ENCODE assay signal across 12 mouse cellular contexts in the genomic region with DNA sequence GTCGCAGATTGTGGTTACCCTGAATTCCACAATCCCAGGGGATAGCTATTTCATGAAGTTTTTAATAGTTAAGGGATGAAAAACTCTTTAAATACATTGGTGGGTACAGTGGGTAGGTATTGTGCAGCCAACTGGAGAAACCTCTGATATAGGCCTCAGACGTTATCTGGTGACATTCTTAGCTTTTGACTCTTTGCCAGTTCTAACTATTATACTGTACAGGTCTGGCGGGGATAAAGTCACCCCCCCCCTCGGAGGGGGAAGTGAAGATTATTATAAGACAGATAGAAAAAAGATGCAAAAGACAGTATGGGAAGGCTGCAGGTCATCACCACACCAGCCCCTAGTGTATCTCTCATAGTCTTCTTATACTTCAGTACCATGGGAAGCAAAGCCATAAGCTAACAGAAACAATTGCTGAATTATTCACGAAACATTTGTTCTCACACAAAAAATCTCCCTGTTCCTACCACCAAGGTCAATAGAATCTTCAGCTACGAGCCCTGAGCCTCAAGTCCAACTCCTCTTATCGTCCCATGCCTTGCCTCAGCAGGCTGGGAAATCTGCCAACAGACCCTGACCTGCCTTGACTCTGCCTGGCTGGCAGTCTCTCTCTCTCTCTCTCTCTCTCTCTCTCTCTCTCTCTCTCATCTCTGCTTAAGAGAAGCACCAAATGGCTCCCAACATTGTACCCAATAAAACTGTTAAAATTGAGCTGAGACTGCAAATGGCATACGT. TPM values are rescaled to one million over a fixed set of nuclear protein-coding genes. Genes with fewer than 3 reads are reported as not detected.
A peak's percentile ranks its signal among the peaks of the same experiment; 100 is the strongest.
DNase-seq lines count a peak whose midpoint lies in the region; ATAC-seq and TF ChIP-seq lines count a peak whose summit lies in the region.
"Had no signal": no experiment of that assay in that cellular context is flagged by ENCODE, and none has a peak within 500 bp of the region (broad histone marks: within the 10 kb centered on the region; RNA-seq: fewer than 3 reads in every experiment).

No protein-coding gene starts in this region.

- no peak overlapping the region for H3K4me2 ChIP-seq in forebrain, embryonic 11.5 days (ENCODE audit: low read depth, low read length, severe bottlenecking)
- no peak overlapping the region for H3K4me2 ChIP-seq in forebrain, embryonic 16.5 days (ENCODE audit: low read length)
- H3K4me2 ChIP-seq in forebrain, embryonic 12.5 days = no peak overlapping the region
- H3K4me2 ChIP-seq in kidney, embryonic 15.5 days = no peak overlapping the region
- no peak overlapping the region for H3K4me2 ChIP-seq in midbrain, embryonic 16.5 days (ENCODE audit: low read length)

- no peak for ATAC-seq in forebrain, embryonic 11.5 days (replicated peaks; ENCODE audit: low FRiP score)
- no peak for ATAC-seq in forebrain, embryonic 16.5 days
- no peak for ATAC-seq in G1E (ENCODE audit: extremely low read depth, insufficient number of reproducible peaks, low FRiP score, poor library complexity, severe bottlenecking)
- ATAC-seq in forebrain, embryonic 12.5 days (ENCODE audit: low FRiP score) = no peak
- 0 out of 2 replicates have a peak, but pooled peaks have one; percentile 52 for ATAC-seq in kidney, embryonic 15.5 days (replicated peaks; ENCODE audit: low FRiP score)
- ATAC-seq in midbrain, embryonic 16.5 days = no peak

- H3K9ac ChIP-seq in forebrain, embryonic 11.5 days (ENCODE audit: low read length) = no peak overlapping the region
- no peak overlapping the region for H3K9ac ChIP-seq in forebrain, embryonic 16.5 days (replicated peaks; ENCODE audit: low read depth, low read length)
- H3K9ac ChIP-seq in forebrain, embryonic 12.5 days = no peak overlapping the region
- no peak overlapping the region for H3K9ac ChIP-seq in kidney, embryonic 15.5 days
- no peak overlapping the region for H3K9ac ChIP-seq in midbrain, embryonic 16.5 days (ENCODE audit: low read depth, low read length)

- intact Hi-C loops in left cerebral cortex, postnatal 36 days (cut with DNase I) = no loop called here

- DNase-seq in forebrain, embryonic 11.5 days (ENCODE audit: low spot score) = no peak
- DNase-seq in G1E (ENCODE audit: low spot score) = peak; percentile 2
- no peak for DNase-seq in left cerebral cortex, postnatal 36 days (ENCODE audit: low spot score in 2 of 2)
- no peak for DNase-seq in adipocyte (ENCODE audit: low spot score)
- DNase-seq: B cell, adult 2 months had no signal

- H3K27ac ChIP-seq in forebrain, embryonic 11.5 days (ENCODE audit: low read depth, low read length) = peak overlapping the region; percentile 94; the same call in 1 of the 2 replicates
- H3K27ac ChIP-seq in forebrain, embryonic 16.5 days (ENCODE audit: low read length) = no peak overlapping the region
- H3K27ac ChIP-seq in forebrain, embryonic 12.5 days = peak overlapping the region; percentile 91
- peak overlapping the region; percentile 66; the same call in 1 of the 2 replicates for H3K27ac ChIP-seq in kidney, embryonic 15.5 days
- no peak overlapping the region for H3K27ac ChIP-seq in midbrain, embryonic 16.5 days (ENCODE audit: low read length)

- H3K9me3 ChIP-seq in forebrain, embryonic 11.5 days (ENCODE audit: control insufficient read depth, low read length) = no peaks in the 10 kb centered on the region
- H3K9me3 ChIP-seq in forebrain, embryonic 16.5 days (ENCODE audit: control insufficient read depth, low read length) = no peaks in the 10 kb centered on the region
- H3K9me3 ChIP-seq in G1E (replicated peaks) = no peaks in the 10 kb centered on the region
- no peaks in the 10 kb centered on the region for H3K9me3 ChIP-seq in forebrain, embryonic 12.5 days
- H3K9me3 ChIP-seq in kidney, embryonic 15.5 days (replicated peaks) = no peaks in the 10 kb centered on the region
- no peaks in the 10 kb centered on the region for H3K9me3 ChIP-seq in midbrain, embryonic 16.5 days (replicated peaks; ENCODE audit: control insufficient read depth, low read length, poor library complexity, severe bottlenecking)
- H3K9me3 ChIP-seq: megakaryocyte, embryonic 14.5 days had no signal

- 83% methylated on average over 8 of the region's 8 CpGs for WGBS in forebrain, embryonic 11.5 days
- 56% methylated on average over 8 of the region's 8 CpGs for WGBS in forebrain, embryonic 16.5 days
- 77% methylated on average over 8 of the region's 8 CpGs for WGBS in forebrain, embryonic 12.5 days
- WGBS in kidney, embryonic 15.5 days = 56% methylated on average over 8 of the region's 8 CpGs
- 70% methylated on average over 8 of the region's 8 CpGs for WGBS in midbrain, embryonic 16.5 days

- H3K4me1 ChIP-seq in forebrain, embryonic 11.5 days (replicated peaks; ENCODE audit: control insufficient read depth, insufficient read depth, low read length) = peaks cover 13% of the 10 kb centered on the region; the same call in 1 of the 2 replicates
- peaks cover 6% of the 10 kb centered on the region for H3K4me1 ChIP-seq in forebrain, embryonic 16.5 days (replicated peaks; ENCODE audit: control insufficient read depth, insufficient read depth, low read length)
- H3K4me1 ChIP-seq in G1E (ENCODE audit: insufficient read depth, low read depth, low read length) = peaks cover 2% of the 10 kb centered on the region; the same call in 1 of the 2 replicates
- peaks cover 20% of the 10 kb centered on the region for H3K4me1 ChIP-seq in forebrain, embryonic 12.5 days
- peaks cover 12% of the 10 kb centered on the region for H3K4me1 ChIP-seq in kidney, embryonic 15.5 days
- H3K4me1 ChIP-seq in midbrain, embryonic 16.5 days (ENCODE audit: control insufficient read depth, insufficient read depth, low read length) = no peaks in the 10 kb centered on the region
- H3K4me1 ChIP-seq: megakaryocyte, embryonic 14.5 days had no signal

- H3K27me3 ChIP-seq in forebrain, embryonic 11.5 days (ENCODE audit: control insufficient read depth, insufficient read depth, low read length) = no peaks in the 10 kb centered on the region
- no peaks in the 10 kb centered on the region for H3K27me3 ChIP-seq in forebrain, embryonic 16.5 days (replicated peaks; ENCODE audit: control insufficient read depth, insufficient read depth, low read length)
- H3K27me3 ChIP-seq in G1E (ENCODE audit: insufficient read depth, low read length) = peaks cover 29% of the 10 kb centered on the region
- no peaks in the 10 kb centered on the region for H3K27me3 ChIP-seq in forebrain, embryonic 12.5 days
- H3K27me3 ChIP-seq in kidney, embryonic 15.5 days = no peaks in the 10 kb centered on the region
- H3K27me3 ChIP-seq in midbrain, embryonic 16.5 days (ENCODE audit: control insufficient read depth, insufficient read depth, low read depth, low read length) = no peaks in the 10 kb centered on the region

- no peaks in the 10 kb centered on the region for H3K36me3 ChIP-seq in forebrain, embryonic 11.5 days (ENCODE audit: control insufficient read depth, insufficient read depth, low read length)
- no peaks in the 10 kb centered on the region for H3K36me3 ChIP-seq in forebrain, embryonic 16.5 days (ENCODE audit: control insufficient read depth, insufficient read depth)
- no peaks in the 10 kb centered on the region for H3K36me3 ChIP-seq in G1E (replicated peaks)
- H3K36me3 ChIP-seq in forebrain, embryonic 12.5 days (replicated peaks) = no peaks in the 10 kb centered on the region
- no peaks in the 10 kb centered on the region for H3K36me3 ChIP-seq in kidney, embryonic 15.5 days
- H3K36me3 ChIP-seq in midbrain, embryonic 16.5 days (ENCODE audit: control insufficient read depth, insufficient read depth, low read length) = no peaks in the 10 kb centered on the region

- TF ChIP-seq CTCF in G1E (IDR thresholded peaks at IDR 0.05; ENCODE audit: low read depth, low read length) = no peak

- no peak overlapping the region for H3K4me3 ChIP-seq in forebrain, embryonic 11.5 days (ENCODE audit: low read depth, low read length)
- H3K4me3 ChIP-seq in forebrain, embryonic 16.5 days (replicated peaks; ENCODE audit: low read length) = no peak overlapping the region
- H3K4me3 ChIP-seq in G1E (ENCODE audit: low read depth, low read length) = no peak overlapping the region
- no peak overlapping the region for H3K4me3 ChIP-seq in forebrain, embryonic 12.5 days (replicated peaks)
- H3K4me3 ChIP-seq in kidney, embryonic 15.5 days (replicated peaks) = no peak overlapping the region
- H3K4me3 ChIP-seq in midbrain, embryonic 16.5 days (ENCODE audit: low read depth, low read length) = no peak overlapping the region
- H3K4me3 ChIP-seq: megakaryocyte, embryonic 14.5 days had no signal

RNA-seq across cellular contexts. Expression of a gene that starts 27.0 kb away (rescaled TPM):
- polyA plus RNA-seq in forebrain, embryonic 11.5 days (2014; fragmentation: Nextera tagmentation; extraction: Ambion mirVana) = 56.7 and 58.3 TPM in 2 replicates
- polyA plus RNA-seq in forebrain, embryonic 16.5 days (2015; fragmentation: Nextera tagmentation; extraction: Ambion mirVana) = 44.5 and 49.0 TPM in 2 replicates
- total RNA-seq in G1E (2014; fragmentation: Nextera tagmentation) (72.2 and 76.0 TPM in 2 replicates), G1E (2017) (34.2 and 35.9 TPM in 2 replicates)
- 134 and 196 TPM in 2 replicates for polyA plus RNA-seq in G1E (2012)
- 42.6 and 52.9 TPM in 2 replicates for polyA plus RNA-seq in forebrain, embryonic 12.5 days (2016; fragmentation: Nextera tagmentation; extraction: Ambion mirVana)
- 50.9 and 61.0 TPM in 2 replicates for polyA plus RNA-seq in kidney, embryonic 15.5 days (2015; fragmentation: Nextera tagmentation; extraction: Ambion mirVana)
- total RNA-seq in left cerebral cortex, postnatal 36 days (2021) = 10 to 100 TPM; 52.2 to 52.3 TPM
- 51.8 and 53.1 TPM in 2 replicates for polyA plus RNA-seq in midbrain, embryonic 16.5 days (2015; fragmentation: Nextera tagmentation; extraction: Ambion mirVana)

RNA-seq across cellular contexts. Expression of a gene that starts 48.9 kb away (rescaled TPM):
- polyA plus RNA-seq in forebrain, embryonic 11.5 days (2014; fragmentation: Nextera tagmentation; extraction: Ambion mirVana) = not detected in 2 replicates
- polyA plus RNA-seq in forebrain, embryonic 16.5 days (2015; fragmentation: Nextera tagmentation; extraction: Ambion mirVana) = not detected in 2 replicates
- not detected in 2 replicates for total RNA-seq in G1E (2014; fragmentation: Nextera tagmentation)
- total RNA-seq in G1E (2017) = 0.17 and 0.27 TPM in 2 replicates
- not detected in 2 replicates for polyA plus RNA-seq in G1E (2012)
- not detected in 2 replicates for polyA plus RNA-seq in forebrain, embryonic 12.5 days (2016; fragmentation: Nextera tagmentation; extraction: Ambion mirVana)
- 0.14 TPM in 1 of 2 replicates, not detected in the other for polyA plus RNA-seq in kidney, embryonic 15.5 days (2015; fragmentation: Nextera tagmentation; extraction: Ambion mirVana)
- not detected for total RNA-seq in left cerebral cortex, postnatal 36 days (2021)
- not detected in 2 replicates for polyA plus RNA-seq in midbrain, embryonic 16.5 days (2015; fragmentation: Nextera tagmentation; extraction: Ambion mirVana)
- total RNA-seq: gastrocnemius, postnatal 4 days had no signal
- polyA plus RNA-seq: cortical plate, adult 2 months had no signal

Comparison
In these comparisons a context has a peak if more than half of its experiments do, and no peak if none do; other contexts are left out.
1. H3K27ac ChIP-seq: peak in forebrain, embryonic 11.5 days (single experiment), forebrain, embryonic 12.5 days (single experiment) and kidney, embryonic 15.5 days (single experiment); none in forebrain, embryonic 16.5 days (single experiment) and midbrain, embryonic 16.5 days (single experiment).